Comparison of ENCODE assay signal across 19 mouse cellular contexts in genomic region chr11:52234509-52234908, GRCm38 (mm10). TPM values are rescaled to one million over a fixed set of nuclear protein-coding genes. Genes with fewer than 3 reads are reported as not detected.
DNase-seq lines count a peak whose midpoint lies in the region; ATAC-seq and TF ChIP-seq lines count a peak whose summit lies in the region.
"Had no signal": no experiment of that assay in that cellular context is flagged by ENCODE, and none has a peak within 500 bp of the region (broad histone marks: within the 10 kb centered on the region; RNA-seq: fewer than 3 reads in every experiment).

No protein-coding gene starts in this region.

- peaks cover 39% of the 10 kb centered on the region for H3K36me3 ChIP-seq in forebrain, embryonic 13.5 days (ENCODE audit: poor library complexity, severe bottlenecking)
- peaks cover 20% of the 10 kb centered on the region for H3K36me3 ChIP-seq in forebrain, postnatal 0 days (ENCODE audit: insufficient read depth)
- peaks cover 34% of the 10 kb centered on the region for H3K36me3 ChIP-seq in kidney, embryonic 14.5 days (ENCODE audit: control insufficient read depth, insufficient read depth, low read length)
- H3K36me3 ChIP-seq in testis, adult 2 months (ENCODE audit: control insufficient read depth, insufficient read depth, low read length), result no peaks in the 10 kb centered on the region; the same call in 1 of the 2 replicates

- peak overlapping the region; percentile 83 for H3K4me2 ChIP-seq in forebrain, embryonic 13.5 days
- no peak overlapping the region for H3K4me2 ChIP-seq in forebrain, postnatal 0 days (ENCODE audit: low read depth)
- 0 out of 2 replicates have a peak overlapping the region, but pooled peaks have one; percentile 12 for H3K4me2 ChIP-seq in kidney, embryonic 14.5 days (replicated peaks; ENCODE audit: low read depth, low read length)
- H3K4me2 ChIP-seq: limb, embryonic 15.5 days; midbrain, embryonic 12.5 days had no signal

- DNase-seq in forebrain, postnatal 0 days, result no peak
- DNase-seq in kidney, postnatal 10 days, result no peak
- no peak for DNase-seq in testis, postnatal 14 days (ENCODE audit: low spot score)
- DNase-seq in left cerebral cortex, adult 18-20 months (ENCODE audit: low spot score in 2 of 2), result no peak
- no peak for DNase-seq in left cerebral cortex, adult 8-10 months (ENCODE audit: low spot score in 2 of 2)
- DNase-seq: adrenal gland, postnatal 14 days; thymus, adult 18-20 months had no signal

- H3K4me1 ChIP-seq in forebrain, embryonic 13.5 days, result peaks cover 30% of the 10 kb centered on the region
- peaks cover 19% of the 10 kb centered on the region for H3K4me1 ChIP-seq in forebrain, postnatal 0 days (ENCODE audit: insufficient read depth)
- peaks cover 23% of the 10 kb centered on the region for H3K4me1 ChIP-seq in kidney, embryonic 14.5 days (ENCODE audit: control insufficient read depth, insufficient read depth, low read length)
- no peaks in the 10 kb centered on the region; the same call in 1 of the 2 replicates for H3K4me1 ChIP-seq in testis, adult 2 months (ENCODE audit: control insufficient read depth, insufficient read depth, low read length)

- H3K27ac ChIP-seq in forebrain, embryonic 13.5 days, result no peak overlapping the region
- H3K27ac ChIP-seq in forebrain, postnatal 0 days (ENCODE audit: low read depth, low read length), result no peak overlapping the region
- no peak overlapping the region for H3K27ac ChIP-seq in kidney, embryonic 14.5 days (ENCODE audit: low read depth, low read length)
- no peak overlapping the region for H3K27ac ChIP-seq in testis, adult 2 months (ENCODE audit: control insufficient read depth, insufficient read depth, low read depth, low read length)
- H3K27ac ChIP-seq: heart, embryonic 10.5 days; limb, embryonic 15.5 days; midbrain, embryonic 12.5 days had no signal

- TF ChIP-seq POLR2A in testis, adult 2 months (IDR thresholded peaks at IDR 0.05; ENCODE audit: control insufficient read depth, low read depth, low read length), result no peak

- no peak overlapping the region for H3K9ac ChIP-seq in forebrain, embryonic 13.5 days
- H3K9ac ChIP-seq in forebrain, postnatal 0 days, result no peak overlapping the region
- no peak overlapping the region for H3K9ac ChIP-seq in kidney, embryonic 14.5 days (ENCODE audit: low read depth, low read length)
- H3K9ac ChIP-seq: limb, embryonic 15.5 days; midbrain, embryonic 12.5 days had no signal

- no peaks in the 10 kb centered on the region for H3K27me3 ChIP-seq in forebrain, embryonic 13.5 days
- no peaks in the 10 kb centered on the region for H3K27me3 ChIP-seq in forebrain, postnatal 0 days (ENCODE audit: insufficient read depth, low read length)
- no peaks in the 10 kb centered on the region for H3K27me3 ChIP-seq in kidney, embryonic 14.5 days (ENCODE audit: control insufficient read depth, insufficient read depth, low read length)
- no peaks in the 10 kb centered on the region for H3K27me3 ChIP-seq in testis, adult 2 months (ENCODE audit: control insufficient read depth, insufficient read depth, low read length)
- H3K27me3 ChIP-seq: limb, embryonic 15.5 days; midbrain, embryonic 12.5 days; Patski had no signal

- TF ChIP-seq CTCF in forebrain, postnatal 0 days (IDR thresholded peaks at IDR 0.05; ENCODE audit: low read depth), result no peak
- TF ChIP-seq CTCF in testis, adult 2 months (IDR thresholded peaks at IDR 0.05; ENCODE audit: control insufficient read depth, insufficient read depth, insufficient replicate concordance, low read depth, low read length), result no peak

- H3K4me3 ChIP-seq in forebrain, embryonic 13.5 days, result no peak overlapping the region
- no peak overlapping the region for H3K4me3 ChIP-seq in forebrain, postnatal 0 days (ENCODE audit: low read depth, low read length)
- H3K4me3 ChIP-seq in kidney, embryonic 14.5 days (ENCODE audit: low read length), result no peak overlapping the region
- peak overlapping the region; percentile 37; the same call in 1 of the 2 replicates for H3K4me3 ChIP-seq in testis, adult 2 months (ENCODE audit: control insufficient read depth, low read depth, low read length)
- H3K4me3 ChIP-seq: heart, embryonic 10.5 days; limb, embryonic 15.5 days; midbrain, embryonic 12.5 days had no signal

- no peaks in the 10 kb centered on the region for H3K9me3 ChIP-seq in forebrain, embryonic 13.5 days (replicated peaks)
- no peaks in the 10 kb centered on the region for H3K9me3 ChIP-seq in forebrain, postnatal 0 days (ENCODE audit: low read length)
- no peaks in the 10 kb centered on the region for H3K9me3 ChIP-seq in kidney, embryonic 14.5 days (ENCODE audit: control insufficient read depth, low read length)
- H3K9me3 ChIP-seq: heart, embryonic 10.5 days; limb, embryonic 15.5 days; midbrain, embryonic 12.5 days had no signal

- no peak for ATAC-seq in forebrain, embryonic 13.5 days
- no peak for ATAC-seq in forebrain, postnatal 0 days
- ATAC-seq in kidney, embryonic 14.5 days (ENCODE audit: low FRiP score, low TSS enrichment), result no peak
- ATAC-seq: Patski had no signal

RNA-seq across cellular contexts. Expression of gene Skp1a, which starts 2.7 kb away (rescaled TPM):
- 1,072 and 1,145 TPM in 2 replicates for polyA plus RNA-seq in forebrain, embryonic 13.5 days (2015; fragmentation: Nextera tagmentation; extraction: Ambion mirVana)
- total RNA-seq in forebrain, postnatal 0 days (2014; rRNA removed), result 767 and 889 TPM in 2 replicates
- polyA plus RNA-seq in forebrain, postnatal 0 days (2015; fragmentation: Nextera tagmentation; extraction: Ambion mirVana), result 1,355 and 1,490 TPM in 2 replicates
- 843 and 964 TPM in 2 replicates for polyA plus RNA-seq in kidney, embryonic 14.5 days (2014; fragmentation: Nextera tagmentation; extraction: Ambion mirVana)
- polyA plus RNA-seq in testis, adult 2 months (2012; rRNA removed), result 89.0 and 95.9 TPM in 2 replicates
- 100 to 1,000 TPM; 477 to 492 TPM for total RNA-seq in left cerebral cortex, adult 18-20 months (2021)
- 100 to 1,000 TPM; 448 to 504 (median 464) TPM for total RNA-seq in left cerebral cortex, adult 8-10 months (2022)

RNA-seq across cellular contexts. Expression of gene Olfr1371, which starts 20.7 kb away (rescaled TPM):
- polyA plus RNA-seq in forebrain, embryonic 13.5 days (2015; fragmentation: Nextera tagmentation; extraction: Ambion mirVana), result not detected in 2 replicates
- total RNA-seq in forebrain, postnatal 0 days (2014; rRNA removed), result not detected in 2 replicates
- polyA plus RNA-seq in forebrain, postnatal 0 days (2015; fragmentation: Nextera tagmentation; extraction: Ambion mirVana), result not detected in 2 replicates
- not detected in 2 replicates for polyA plus RNA-seq in kidney, embryonic 14.5 days (2014; fragmentation: Nextera tagmentation; extraction: Ambion mirVana)
- polyA plus RNA-seq in testis, adult 2 months (2012; rRNA removed), result 0.28 TPM in 1 of 2 replicates, not detected in the other
- not detected for total RNA-seq in left cerebral cortex, adult 18-20 months (2021)
- total RNA-seq in left cerebral cortex, adult 8-10 months (2022), result not detected
- total RNA-seq: adrenal gland, postnatal 14 days; layer of hippocampus, postnatal 10 days had no signal
- polyA plus RNA-seq: C2C12; cerebellum, adult 2 months; embryonic facial prominence, embryonic 11.5 days; heart, embryonic 10.5 days; limb, embryonic 15.5 days; midbrain, embryonic 12.5 days; Patski; small intestine, adult 2 months had no signal

RNA-seq across cellular contexts. Expression of gene Tcf7, which starts 48.3 kb away (rescaled TPM):
- polyA plus RNA-seq in forebrain, embryonic 13.5 days (2015; fragmentation: Nextera tagmentation; extraction: Ambion mirVana), result 2.2 and 2.3 TPM in 2 replicates
- total RNA-seq in forebrain, postnatal 0 days (2014; rRNA removed), result 1.6 and 2.3 TPM in 2 replicates
- 4.4 and 4.6 TPM in 2 replicates for polyA plus RNA-seq in forebrain, postnatal 0 days (2015; fragmentation: Nextera tagmentation; extraction: Ambion mirVana)
- 18.1 and 27.5 TPM in 2 replicates for polyA plus RNA-seq in kidney, embryonic 14.5 days (2014; fragmentation: Nextera tagmentation; extraction: Ambion mirVana)
- polyA plus RNA-seq in testis, adult 2 months (2012; rRNA removed), result 8.3 and 9.0 TPM in 2 replicates
- 1 to 10 TPM; 4.6 to 6.3 TPM for total RNA-seq in left cerebral cortex, adult 18-20 months (2021)
- 1 to 10 TPM; 5.9 to 6.6 (median 6.3) TPM for total RNA-seq in left cerebral cortex, adult 8-10 months (2022)
